Mouse (Mus musculus) neural tube, embryonic 11.5 days (tissue): ENCODE results near the gene Blm. TPM values are rescaled to one million over a fixed set of nuclear protein-coding genes. Genes with fewer than 3 reads are reported as not detected.

Experiments
- ATAC-seq: fragments of 200-750 bp; cut with Nextera tagmentation; 2 replicates; pipeline ENCODE4 v1.8.0; 2017; ENCODE audit warnings: moderate number of reproducible peaks, mild to moderate bottlenecking, moderate TSS enrichment, moderate library complexity; ENCODE audit not compliant: insufficient read depth, low FRiP score, low TSS enrichment
- DNase-seq: peaks from one replicate; pipeline ENCODE4 v3.0.0-alpha.2; 2015; ENCODE audit warnings: low spot score
- H3K27ac ChIP-seq: fragments of 300-500 bp; sonication (generic); 2 replicates; pipeline ENCODE4 v1.5.1; 2014; ENCODE audit warnings: low read depth, mild to moderate bottlenecking, low read length
- H3K27me3 ChIP-seq: fragments of 300-500 bp; sonication (generic); 2 replicates; pipeline ENCODE4 v1.6.1; 2014; ENCODE audit warnings: mild to moderate bottlenecking, low read length, mixed read lengths; ENCODE audit not compliant: control insufficient read depth, insufficient read depth
- H3K36me3 ChIP-seq: fragments of 300-500 bp; sonication (generic); 2 replicates; pipeline ENCODE4 v1.6.1; 2014; ENCODE audit warnings: mild to moderate bottlenecking, low read length, moderate library complexity, mixed read lengths; ENCODE audit not compliant: control insufficient read depth, insufficient read depth
- H3K4me1 ChIP-seq: fragments of 300-500 bp; sonication (generic); 2 replicates; pipeline ENCODE4 v1.6.1; 2014; ENCODE audit warnings: low read length, mixed read lengths; ENCODE audit not compliant: control insufficient read depth, insufficient read depth
- H3K4me2 ChIP-seq: fragments of 300-500 bp; sonication (generic); 2 replicates; pipeline ENCODE4 v1.6.1; 2014; ENCODE audit warnings: low read depth, mild to moderate bottlenecking, moderate library complexity
- H3K4me3 ChIP-seq: fragments of 300-500 bp; sonication (generic); 2 replicates; pipeline ENCODE4 v1.5.1; 2014; ENCODE audit warnings: low read depth, low read length
- H3K9ac ChIP-seq: fragments of 300-500 bp; sonication (generic); 2 replicates; pipeline ENCODE4 v1.6.1; 2014; ENCODE audit warnings: mild to moderate bottlenecking, low read length
- H3K9me3 ChIP-seq: fragments of 300-500 bp; sonication (generic); 2 replicates; pipeline ENCODE4 v1.6.1; 2016; ENCODE audit warnings: low read length; ENCODE audit not compliant: control insufficient read depth
- WGBS: fragments of 180-500 bp; shearing (Covaris S2); extraction: QIAGEN DNeasy Blood & Tissue Kit; methylation state at CpG from one replicate; pipeline ENCODE4 v1.1.7; 2014; 5-methylcytosine and 5-hydroxymethylcytosine counted together
- polyA plus RNA-seq: library from polyadenylated mRNA; unstranded; fragments of >200 nt; fragmentation: Nextera tagmentation; extraction: Ambion mirVana; gene quantifications from 2 replicates; pipeline ENCODE4 v1.2.1, GENCODE M21; 2014

The Blm gene
- polyA plus RNA-seq, 1 experiment from 2014 or later, result 34.5 TPM

DNA sequence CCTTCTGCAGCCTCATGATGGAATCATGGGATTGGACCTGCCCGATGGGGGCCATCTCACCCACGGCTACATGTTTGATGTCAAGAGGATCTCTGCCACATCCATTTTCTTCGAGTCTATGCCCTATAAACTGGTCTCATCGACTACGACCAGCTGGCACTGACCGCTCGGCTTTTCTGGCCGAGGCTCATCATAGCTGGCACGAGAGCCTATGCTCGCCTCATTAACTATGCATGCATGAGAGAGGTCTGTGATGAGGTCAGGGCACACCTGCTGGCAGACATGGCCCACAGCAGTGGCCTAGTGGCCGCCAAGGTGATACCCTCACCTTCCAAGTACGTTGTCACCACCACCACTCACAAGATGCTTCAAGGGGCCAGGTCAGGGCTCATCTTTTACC lies 105.3 kb downstream of the Blm start:
- no peak overlapping the region for H3K27ac ChIP-seq

GRCm38 (mm10) chr7:80427730-80428129 lies 107.2 kb downstream of the Blm start:
- 84% methylated on average over 5 of the region's 5 CpGs for WGBS
- H3K9ac ChIP-seq, result no peak overlapping the region
- H3K27me3 ChIP-seq, result no peaks in the 10 kb centered on the region
- no peak overlapping the region for H3K4me3 ChIP-seq
- no peak overlapping the region for H3K27ac ChIP-seq
- H3K4me2 ChIP-seq, result no peak overlapping the region
- DNase-seq (no peak), ATAC-seq (no peak)
- no peaks in the 10 kb centered on the region for H3K4me1 ChIP-seq
- H3K9me3 ChIP-seq, result no peaks in the 10 kb centered on the region
- no peaks in the 10 kb centered on the region for H3K36me3 ChIP-seq

More for the DNA sequence above, 105.3 kb downstream of the Blm start:
- ATAC-seq (no peak), DNase-seq (no peak)
- WGBS, result 93% methylated on average over 12 of the region's 12 CpGs
- H3K4me3 ChIP-seq, result no peak overlapping the region
- H3K9ac ChIP-seq, result no peak overlapping the region
- no peak overlapping the region for H3K4me2 ChIP-seq
- H3K36me3 ChIP-seq, result no peaks in the 10 kb centered on the region
- no peaks in the 10 kb centered on the region for H3K27me3 ChIP-seq
- H3K4me1 ChIP-seq, result no peaks in the 10 kb centered on the region
- H3K9me3 ChIP-seq, result no peaks in the 10 kb centered on the region

- Histone ChIP-seq H3K4me2 (no peak overlapping the region), H3K36me3 (no peaks in the 10 kb centered on the region), H3K27me3 (no peaks in the 10 kb centered on the region), H3K9ac (no peak overlapping the region), H3K4me3 (no peak overlapping the region), H3K27ac (no peak overlapping the region), H3K4me1 (no peaks in the 10 kb centered on the region), H3K9me3 (no peaks in the 10 kb centered on the region)
- ATAC-seq (no peak), DNase-seq (no peak)
- WGBS, result 75% methylated on average over 7 of the region's 7 CpGs
Measured at GRCm38 (mm10) chr7:80426363-80426762, 108.6 kb downstream of the Blm start.

GRCm38 (mm10) chr7:80424722-80425121 lies 110.2 kb downstream of the Blm start:
- WGBS, result 67% methylated on average over 6 of the region's 6 CpGs
- H3K4me3 ChIP-seq, result no peak overlapping the region

GRCm38 (mm10) chr7:80422759-80423480 lies 112.0 kb downstream of the Blm start:
- H3K9me3 ChIP-seq, result no peaks in the 10 kb centered on the region
- ATAC-seq (no peak), DNase-seq (no peak)
- no peaks in the 10 kb centered on the region for H3K36me3 ChIP-seq
- no peak overlapping the region for H3K27ac ChIP-seq
- 31% methylated on average over 20 of the region's 20 CpGs for WGBS
- H3K4me2 ChIP-seq, result no peak overlapping the region
- H3K4me3 ChIP-seq, result no peak overlapping the region
- H3K27me3 ChIP-seq, result no peaks in the 10 kb centered on the region
- no peak overlapping the region for H3K9ac ChIP-seq
- no peaks in the 10 kb centered on the region for H3K4me1 ChIP-seq

More at GRCm38 (mm10) chr7:80424722-80425121, 110.2 kb downstream of the Blm start:
- Histone ChIP-seq H3K27ac (no peak overlapping the region), H3K27me3 (no peaks in the 10 kb centered on the region), H3K4me1 (no peaks in the 10 kb centered on the region), H3K36me3 (no peaks in the 10 kb centered on the region), H3K9ac (no peak overlapping the region), H3K9me3 (no peaks in the 10 kb centered on the region), H3K4me2 (no peak overlapping the region)
- no peak for ATAC-seq
- DNase-seq, result no peak

- DNase-seq, result no peak
- Histone ChIP-seq H3K27me3 (no peaks in the 10 kb centered on the region), H3K4me3 (no peak overlapping the region), H3K4me2 (no peak overlapping the region), H3K9me3 (no peaks in the 10 kb centered on the region), H3K36me3 (no peaks in the 10 kb centered on the region), H3K9ac (no peak overlapping the region), H3K27ac (no peak overlapping the region), H3K4me1 (no peaks in the 10 kb centered on the region)
- 90% methylated on average over 6 of the region's 6 CpGs for WGBS
- no peak for ATAC-seq
Measured at GRCm38 (mm10) chr7:80421576-80421975, 113.3 kb downstream of the Blm start.

- Histone ChIP-seq H3K27ac (no peak overlapping the region), H3K9ac (no peak overlapping the region), H3K9me3 (no peaks in the 10 kb centered on the region), H3K36me3 (no peaks in the 10 kb centered on the region), H3K4me3 (no peak overlapping the region), H3K27me3 (no peaks in the 10 kb centered on the region), H3K4me2 (no peak overlapping the region), H3K4me1 (no peaks in the 10 kb centered on the region)
- DNase-seq, result no peak
- WGBS, result 82% methylated on average over 4 of the region's 4 CpGs
- ATAC-seq, result no peak
Measured at GRCm38 (mm10) chr7:80420586-80420985, 114.3 kb downstream of the Blm start.

- Histone ChIP-seq H3K4me1 (no peaks in the 10 kb centered on the region), H3K4me2 (no peak overlapping the region), H3K9ac (no peak overlapping the region), H3K4me3 (no peak overlapping the region), H3K27me3 (no peaks in the 10 kb centered on the region), H3K36me3 (no peaks in the 10 kb centered on the region), H3K27ac (no peak overlapping the region), H3K9me3 (no peaks in the 10 kb centered on the region)
- no peak for ATAC-seq
- DNase-seq, result no peak
- 80% methylated on average over 3 of the region's 3 CpGs for WGBS
Measured at GRCm38 (mm10) chr7:80419278-80419677, 115.6 kb downstream of the Blm start.

GRCm38 (mm10) chr7:80418036-80418435 lies 116.9 kb downstream of the Blm start:
- no peaks in the 10 kb centered on the region for H3K9me3 ChIP-seq
- DNase-seq (no peak), ATAC-seq (no peak)
- H3K4me3 ChIP-seq, result no peak overlapping the region
- H3K4me2 ChIP-seq, result no peak overlapping the region
- no peak overlapping the region for H3K9ac ChIP-seq
- no peak overlapping the region for H3K27ac ChIP-seq
- H3K27me3 ChIP-seq, result no peaks in the 10 kb centered on the region
- 83% methylated on average over 3 of the region's 3 CpGs for WGBS
- H3K36me3 ChIP-seq, result no peaks in the 10 kb centered on the region
- no peaks in the 10 kb centered on the region for H3K4me1 ChIP-seq
